Mouse (Mus musculus): ENCODE measurements at regions not wholly inside any gene's neighbourhood (a gene's known extent, or its start where the extent isn't known, plus 50 kb on each side); places are given as distances from the start of the nearest gene placed in this dataset.
A peak's percentile ranks its signal among the peaks of the same experiment; 100 is the strongest.

- Histone ChIP-seq H3K4me3 (replicated peaks in 1 of 3; ENCODE audit: low read depth in 2 of 3, low read length in 2 of 3, poor library complexity in 1 of 3) (no peak overlapping the region), H3K27me3 (replicated peaks) (no peaks in the 10 kb centered on the region), H3K27ac (ENCODE audit: insufficient read depth, low read depth) (no peak overlapping the region), H3K4me1 (ENCODE audit: control insufficient read depth in 1 of 2, insufficient read depth in 2 of 2) (peaks cover 0 to 2% of the 10 kb centered on the region in 2 experiments; a peak in 1 of 4 replicates), H3K9ac (ENCODE audit: insufficient read depth, low read depth) (no peak overlapping the region), H3K79me2 (replicated peaks; ENCODE audit: control insufficient read depth, extremely low read depth, insufficient read depth, poor library complexity, severe bottlenecking) (no peaks in the 10 kb centered on the region), H3K9me3 (replicated peaks; ENCODE audit: low read length) (no peaks in the 10 kb centered on the region), H3K4me2 (ENCODE audit: insufficient read depth, low read depth, poor library complexity, severe bottlenecking) (no peak overlapping the region), H3K36me3 (replicated peaks in 1 of 2; ENCODE audit: control insufficient read depth in 1 of 2, insufficient read depth in 1 of 2, low read length in 1 of 2) (no peaks in the 10 kb centered on the region)
- TF ChIP-seq ZNF384 (IDR thresholded peaks at IDR 0.05; ENCODE audit: low read depth, low read length) (no peak), RAD21 (IDR thresholded peaks at IDR 0.05; ENCODE audit: low read depth, low read length) (no peak), SIN3A (IDR thresholded peaks at IDR 0.05; ENCODE audit: low read length) (no peak), HCFC1 (IDR thresholded peaks at IDR 0.05; ENCODE audit: low read depth, low read length) (no peak), USF1 (IDR thresholded peaks at IDR 0.05; ENCODE audit: low read depth, low read length) (no peak), MEF2A (IDR thresholded peaks at IDR 0.05; ENCODE audit: borderline replicate concordance, low read depth, low read length) (no peak), PAX5 (IDR thresholded peaks at IDR 0.05; ENCODE audit: low read length) (no peak), KAT2A (IDR thresholded peaks at IDR 0.05; ENCODE audit: insufficient replicate concordance, low read length) (no peak)
- in situ Hi-C loops (cut with MboI; ENCODE audit: low pct_ligation_motif_present, low pct_unique_long_range_greater_than_20kb, low sequenced_read_pairs), result no loop called here
- dilution Hi-C loops (cut with MboI; ENCODE audit: extremely low pct_ligation_motif_present, extremely low pct_unique_long_range_greater_than_20kb, low sequenced_read_pairs), result no loop called here
- no peak for DNase-seq (ENCODE audit: extremely low read depth)
Measured at GRCm38 (mm10) chr2:74938711-74939110, 113.1 kb downstream of the Mtx2 start.

- TF ChIP-seq JUN (IDR thresholded peaks at IDR 0.05; ENCODE audit: insufficient read depth, low read depth, low read length) (0 out of 2 replicates have a peak, but pooled peaks have one; percentile 2), SIN3A (IDR thresholded peaks at IDR 0.05; ENCODE audit: low read length) (no peak), NRF1 (IDR thresholded peaks at IDR 0.05; ENCODE audit: low read depth, low read length) (peak; percentile 86)
- no peak for DNase-seq (ENCODE audit: extremely low read depth)
- in situ Hi-C loops (cut with MboI; ENCODE audit: low pct_ligation_motif_present, low pct_unique_long_range_greater_than_20kb, low sequenced_read_pairs) (no loop called here), dilution Hi-C loops (cut with MboI; ENCODE audit: extremely low pct_ligation_motif_present, extremely low pct_unique_long_range_greater_than_20kb, low sequenced_read_pairs) (no loop called here)
- Histone ChIP-seq H3K36me3 (replicated peaks in 1 of 2; ENCODE audit: control insufficient read depth in 1 of 2, insufficient read depth in 1 of 2, low read length in 1 of 2) (no peaks in the 10 kb centered on the region), H3K4me3 (replicated peaks in 1 of 3; ENCODE audit: low read depth in 2 of 3, low read length in 2 of 3, poor library complexity in 1 of 3) (no peak overlapping the region), H3K4me1 (ENCODE audit: control insufficient read depth in 1 of 2, insufficient read depth in 2 of 2) (no peaks in the 10 kb centered on the region), H3K27ac (ENCODE audit: insufficient read depth, low read depth) (no peak overlapping the region), H3K9me3 (replicated peaks; ENCODE audit: low read length) (no peaks in the 10 kb centered on the region), H3K79me2 (replicated peaks; ENCODE audit: control insufficient read depth, extremely low read depth, insufficient read depth, poor library complexity, severe bottlenecking) (no peaks in the 10 kb centered on the region), H3K27me3 (replicated peaks) (no peaks in the 10 kb centered on the region), H3K4me2 (ENCODE audit: insufficient read depth, low read depth, poor library complexity, severe bottlenecking) (0 out of 2 replicates have a peak overlapping the region, but pooled peaks have one; percentile 17), H3K9ac (ENCODE audit: insufficient read depth, low read depth) (no peak overlapping the region)
Measured at GRCm38 (mm10) chr2:74941966-74942365, 116.4 kb downstream of the Mtx2 start.

DNA sequence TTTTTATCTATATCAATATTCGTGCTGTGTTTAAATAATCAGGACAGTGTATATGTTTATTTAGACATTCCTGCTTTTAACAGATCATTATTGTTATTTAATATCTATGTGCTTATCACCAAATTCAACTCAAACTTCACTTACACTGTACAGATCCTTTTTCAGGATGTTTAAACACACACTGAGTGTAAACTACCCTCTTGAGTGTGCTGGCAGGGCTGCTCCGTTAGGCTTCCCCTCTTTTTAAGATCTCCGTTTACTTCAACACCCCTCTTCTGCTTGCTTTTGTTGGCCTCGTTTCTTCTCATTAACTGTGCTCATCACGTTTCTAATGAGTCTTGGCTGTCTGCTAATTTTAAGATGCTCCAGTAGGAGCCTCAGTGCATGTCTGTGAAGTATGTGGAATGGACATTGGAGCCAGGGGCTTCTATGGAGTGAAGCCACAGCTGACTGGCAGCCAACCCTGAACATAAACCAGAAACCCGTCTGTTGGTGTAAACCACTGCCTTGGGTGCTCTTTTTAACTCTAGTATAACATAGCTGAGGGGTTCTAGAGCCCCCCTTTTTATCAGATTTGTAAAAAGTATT lies 117.1 kb downstream of the Mtx2 start:
- Histone ChIP-seq H3K4me1 (ENCODE audit: control insufficient read depth in 1 of 2, insufficient read depth in 2 of 2) (no peaks in the 10 kb centered on the region), H3K4me3 (replicated peaks in 1 of 3; ENCODE audit: low read depth in 2 of 3, low read length in 2 of 3, poor library complexity in 1 of 3) (no peak overlapping the region), H3K9ac (ENCODE audit: insufficient read depth, low read depth) (no peak overlapping the region), H3K4me2 (ENCODE audit: insufficient read depth, low read depth, poor library complexity, severe bottlenecking) (no peak overlapping the region), H3K9me3 (replicated peaks; ENCODE audit: low read length) (no peaks in the 10 kb centered on the region), H3K27ac (ENCODE audit: insufficient read depth, low read depth) (no peak overlapping the region), H3K27me3 (replicated peaks) (no peaks in the 10 kb centered on the region), H3K79me2 (replicated peaks; ENCODE audit: control insufficient read depth, extremely low read depth, insufficient read depth, poor library complexity, severe bottlenecking) (no peaks in the 10 kb centered on the region), H3K36me3 (replicated peaks in 1 of 2; ENCODE audit: control insufficient read depth in 1 of 2, insufficient read depth in 1 of 2, low read length in 1 of 2) (no peaks in the 10 kb centered on the region)
- DNase-seq (ENCODE audit: extremely low read depth), result no peak
- TF ChIP-seq E2F4 (IDR thresholded peaks at IDR 0.05; ENCODE audit: insufficient replicate concordance, low read depth, low read length), result no peak
- TF ChIP-seq ZMIZ1 (IDR thresholded peaks at IDR 0.05; ENCODE audit: low read depth, low read length), result no peak
- TF ChIP-seq ZC3H11A (IDR thresholded peaks at IDR 0.05; ENCODE audit: low read depth, low read length), result no peak
- TF ChIP-seq MAFK (IDR thresholded peaks at IDR 0.05; ENCODE audit: insufficient replicate concordance, low read length), result no peak
- no peak for TF ChIP-seq SMC3 (IDR thresholded peaks at IDR 0.05; ENCODE audit: low read depth, low read length)
- TF ChIP-seq CTCF (conservative IDR thresholded peaks at IDR 0.05 in 1 of 2, IDR thresholded peaks at IDR 0.05 in 1 of 2; ENCODE audit: low read depth in 2 of 2, low read length in 2 of 2), result no peak
- no peak for TF ChIP-seq POLR2A (IDR thresholded peaks at IDR 0.05; ENCODE audit: low read depth, low read length)
- TF ChIP-seq TBP (conservative IDR thresholded peaks at IDR 0.05; ENCODE audit: low read depth, low read length), result no peak
- no peak for TF ChIP-seq MYC (IDR thresholded peaks at IDR 0.05; ENCODE audit: low read depth, low read length)
- TF ChIP-seq MXI1 (IDR thresholded peaks at IDR 0.05; ENCODE audit: low read depth, low read length), result no peak
- TF ChIP-seq IRF4 (IDR thresholded peaks at IDR 0.05; ENCODE audit: low read depth, low read length), result no peak
- no peak for TF ChIP-seq SIN3A (IDR thresholded peaks at IDR 0.05; ENCODE audit: low read length)
- no peak for TF ChIP-seq MEF2A (IDR thresholded peaks at IDR 0.05; ENCODE audit: borderline replicate concordance, low read depth, low read length)
- TF ChIP-seq UBTF (IDR thresholded peaks at IDR 0.05; ENCODE audit: low read depth, low read length), result no peak
- TF ChIP-seq TCF12 (IDR thresholded peaks at IDR 0.05; ENCODE audit: low read depth, low read length), result no peak
- no peak for TF ChIP-seq POLR2AphosphoS2 (IDR thresholded peaks at IDR 0.05; ENCODE audit: low read depth, low read length)
- in situ Hi-C loops (cut with MboI; ENCODE audit: low pct_ligation_motif_present, low pct_unique_long_range_greater_than_20kb, low sequenced_read_pairs), result no loop called here
- dilution Hi-C loops (cut with MboI; ENCODE audit: extremely low pct_ligation_motif_present, extremely low pct_unique_long_range_greater_than_20kb, low sequenced_read_pairs), result no loop called here
